Mouse (Mus musculus): ENCODE measurements at regions not wholly inside any gene's neighbourhood (a gene's known extent, or its start where the extent isn't known, plus 50 kb on each side); places are given as distances from the start of the nearest gene placed in this dataset.

- no peak for ATAC-seq (replicated peaks; ENCODE audit: poor library complexity)
Observed at GRCm38 (mm10) chr6:39283761-39284415, 77.3 kb upstream of the Kdm7a start.

DNA sequence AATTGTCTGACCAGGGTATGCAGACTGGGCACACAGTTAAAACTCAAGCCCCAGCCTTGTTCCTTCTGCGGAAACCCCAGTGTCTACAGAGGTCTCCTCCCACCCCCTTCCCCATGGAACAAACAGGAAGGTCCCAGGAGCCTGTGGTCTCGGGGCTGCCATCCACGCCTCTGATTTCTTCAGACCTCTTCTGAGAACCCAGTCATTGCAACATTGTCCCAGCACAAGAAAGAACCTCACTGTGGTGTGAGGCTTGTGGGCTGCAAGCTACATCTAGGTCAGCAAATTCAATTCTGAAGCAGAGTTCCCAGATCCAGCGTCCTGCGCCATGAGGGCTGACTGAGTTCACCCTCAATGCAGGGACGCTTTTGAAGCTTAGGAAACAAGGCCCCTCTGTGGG is 71.7 kb upstream of the Kdm7a start:
- peak; percentile 96 for ATAC-seq (replicated peaks; ENCODE audit: poor library complexity)

GRCm38 (mm10) chr6:39274774-39275502 is 68.3 kb upstream of the Kdm7a start:
- peak; percentile 57 for ATAC-seq (replicated peaks; ENCODE audit: poor library complexity)

- ATAC-seq (replicated peaks; ENCODE audit: poor library complexity) = no peak
Observed at GRCm38 (mm10) chr6:39273427-39273826, 66.8 kb upstream of the Kdm7a start.

DNA sequence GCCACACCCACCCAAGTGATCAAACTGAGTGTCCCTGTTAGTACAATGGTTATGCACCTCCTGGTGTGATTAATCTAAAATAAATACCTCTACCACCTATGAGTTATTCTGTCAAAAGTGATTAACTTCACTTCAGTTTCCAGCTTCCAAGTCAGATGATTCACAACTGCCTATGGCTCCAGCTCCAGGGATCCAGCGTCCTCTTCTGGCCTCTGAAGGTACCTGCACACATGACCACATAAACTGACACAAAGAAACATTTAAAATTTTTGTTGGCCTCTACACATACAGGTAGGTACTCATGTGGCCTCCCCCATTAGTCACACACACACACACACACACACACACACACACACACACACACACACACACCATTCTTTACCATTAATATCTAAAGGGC is 63.9 kb upstream of the Kdm7a start:
- ATAC-seq (replicated peaks; ENCODE audit: poor library complexity) = no peak

GRCm38 (mm10) chr6:39269706-39270105 is 63.1 kb upstream of the Kdm7a start:
- ATAC-seq (replicated peaks; ENCODE audit: poor library complexity) = no peak

GRCm38 (mm10) chr6:39268647-39269428 is 62.2 kb upstream of the Kdm7a start:
- peak; percentile 55 for ATAC-seq (replicated peaks; ENCODE audit: poor library complexity)

DNA sequence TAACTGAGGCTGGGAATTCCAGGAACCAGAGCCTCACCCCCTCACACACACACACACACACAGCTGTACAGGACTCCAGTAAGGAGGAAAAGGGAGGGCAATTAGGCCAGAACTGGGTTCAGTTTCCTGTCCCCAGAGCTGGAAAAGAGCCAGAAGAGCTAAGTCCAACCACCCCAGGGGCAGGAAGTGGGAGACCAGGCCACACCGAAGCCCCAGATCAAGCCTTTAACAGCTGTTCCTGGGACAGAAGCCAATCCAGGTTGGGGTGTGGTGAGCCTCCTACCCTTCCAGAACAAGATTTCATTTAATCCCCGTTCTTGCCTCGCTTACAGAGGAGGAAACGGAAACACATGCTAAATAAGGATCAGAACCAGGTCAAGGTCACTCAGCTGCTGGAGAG is 58.1 kb upstream of the Kdm7a start:
- ATAC-seq (replicated peaks; ENCODE audit: poor library complexity) = peak; percentile 17

DNA sequence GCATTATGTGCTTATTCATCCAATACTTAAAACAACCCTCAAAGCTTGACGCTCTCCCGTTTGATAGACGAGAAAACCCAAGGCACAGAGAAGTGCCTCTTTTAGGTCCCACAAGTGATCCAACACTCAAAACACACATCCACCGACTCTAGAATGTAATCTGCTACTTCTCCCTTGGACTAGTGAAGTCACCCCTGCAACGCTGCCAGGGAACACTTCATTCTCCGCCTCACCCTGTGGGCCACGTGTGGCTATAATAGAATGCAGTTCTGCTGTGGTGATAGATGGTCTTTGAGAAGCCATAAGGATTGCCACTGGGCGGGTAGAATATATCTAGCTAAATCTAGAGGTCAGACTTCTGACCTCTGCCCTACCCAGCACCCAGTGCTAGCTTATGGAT is 57.0 kb upstream of the Kdm7a start:
- no peak for ATAC-seq (replicated peaks; ENCODE audit: poor library complexity)

GRCm38 (mm10) chr6:39261951-39262350 is 55.4 kb upstream of the Kdm7a start:
- ATAC-seq (replicated peaks; ENCODE audit: poor library complexity) = no peak

GRCm38 (mm10) chr6:39260480-39260879 is 53.9 kb upstream of the Kdm7a start:
- no peak for ATAC-seq (replicated peaks; ENCODE audit: poor library complexity)

DNA sequence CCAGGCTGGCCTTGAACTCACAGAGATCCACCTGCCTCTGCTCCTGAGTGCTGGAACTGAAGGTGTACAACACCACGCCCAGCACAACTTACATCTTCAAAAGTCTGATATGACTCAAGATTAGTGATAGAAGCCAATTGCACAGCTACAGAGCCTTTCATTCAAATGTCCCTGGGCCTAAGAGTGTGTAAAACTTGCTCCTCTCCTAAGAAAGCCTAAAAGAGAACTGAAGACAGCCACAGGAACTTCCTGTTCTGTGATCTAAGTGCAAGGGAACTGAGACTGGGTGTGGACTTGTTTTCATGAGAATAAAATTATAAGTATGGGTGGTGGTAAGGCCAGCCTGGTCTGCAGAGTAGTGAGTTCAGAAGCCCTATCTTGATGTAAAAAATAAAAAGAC is 52.5 kb upstream of the Kdm7a start:
- peak; percentile 64 for ATAC-seq (replicated peaks; ENCODE audit: poor library complexity)

GRCm38 (mm10) chr6:39258656-39259055 is 52.1 kb upstream of the Kdm7a start:
- ATAC-seq (replicated peaks; ENCODE audit: poor library complexity) = no peak

- ATAC-seq (replicated peaks; ENCODE audit: poor library complexity) = no peak
Observed at GRCm38 (mm10) chr6:39257667-39258395, 51.2 kb upstream of the Kdm7a start.

DNA sequence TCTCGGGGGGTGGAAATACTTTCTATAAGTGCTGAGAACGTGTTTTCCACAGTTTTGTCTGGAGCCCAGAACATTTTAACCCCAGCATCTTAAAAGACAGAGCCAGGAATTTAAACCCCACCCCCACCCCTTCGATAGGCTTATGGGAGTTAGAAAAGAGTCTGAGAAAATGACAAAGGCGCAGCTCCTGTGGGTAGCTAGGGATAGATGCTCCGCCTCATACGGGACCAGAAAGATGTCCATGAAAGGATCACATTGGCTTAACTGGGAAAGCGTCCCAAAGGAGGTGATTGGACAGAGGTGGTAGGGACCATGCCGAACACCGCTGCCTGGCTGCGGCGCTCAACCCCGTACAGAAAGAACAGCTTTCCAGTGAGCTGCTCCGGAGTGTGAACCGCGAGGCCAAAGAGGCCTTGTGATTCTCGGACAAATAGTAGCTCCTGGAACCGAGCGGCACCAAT is 50.6 kb upstream of the Kdm7a start:
- ATAC-seq (replicated peaks; ENCODE audit: poor library complexity) = no peak; the same call in 1 of the 2 replicates

GRCm38 (mm10) chr6:39256304-39257103 is 49.9 kb upstream of the Kdm7a start:
- 0 out of 2 replicates have a peak, but pooled peaks have one; percentile 14 for ATAC-seq (replicated peaks; ENCODE audit: poor library complexity)
